In genomic region chr15:88353206-88353605, GRCm38 (mm10) we compare ENCODE assay signal across 16 mouse cellular contexts.
"Had no signal": no experiment of that assay in that cellular context is flagged by ENCODE, and none has a peak within 500 bp of the region (broad histone marks: within the 10 kb centered on the region; RNA-seq: fewer than 3 reads in every experiment).

No protein-coding gene starts in this region.

- H3K36me3 ChIP-seq: neural tube, embryonic 13.5 days; neural tube, embryonic 15.5 days; stomach, embryonic 15.5 days had no signal

- H3K27me3 ChIP-seq: neural tube, embryonic 13.5 days; neural tube, embryonic 15.5 days; stomach, embryonic 15.5 days had no signal

- DNase-seq: retina, postnatal 1 day; right cerebral cortex, adult 18-20 months; right cerebral cortex, postnatal 14 days; right cerebral cortex, postnatal 25 days; right cerebral cortex, postnatal 4 days; spleen, adult 18-20 months; thymus, adult 18-20 months; thymus, adult 2 months; thymus, postnatal 14 days; thymus, postnatal 25 days; thymus, postnatal 36 days; thymus, postnatal 4 days had no signal

- H3K4me1 ChIP-seq: neural tube, embryonic 13.5 days; neural tube, embryonic 15.5 days; stomach, embryonic 15.5 days had no signal

- H3K4me3 ChIP-seq: neural tube, embryonic 13.5 days; neural tube, embryonic 15.5 days; stomach, embryonic 15.5 days had no signal

- H3K9me3 ChIP-seq: neural tube, embryonic 13.5 days; neural tube, embryonic 15.5 days; stomach, embryonic 15.5 days had no signal

- H3K27ac ChIP-seq: neural tube, embryonic 13.5 days; neural tube, embryonic 15.5 days; stomach, embryonic 15.5 days; stomach, postnatal 0 days had no signal
